Mouse (Mus musculus) central nervous system, embryonic 18 days (tissue): ENCODE results near the gene Hecw2. TPM values are rescaled to one million over a fixed set of nuclear protein-coding genes. Genes with fewer than 3 reads are reported as not detected.

Experiments used
- polyA plus RNA-seq: library from polyadenylated mRNA; depleted of rRNA; stranded (reverse); fragments of >200 nt; gene quantifications from 2 replicates; pipeline ENCODE4 v1.2.3, GENCODE M21; 2012; rRNA removed

Gene Hecw2
- polyA plus RNA-seq = 4.9 and 5.4 TPM in 2 replicates

GRCm38 (mm10) chr1:54194954-54195305 is at the start of gene Hecw2:
Hecw2 (minus strand) TSS chr1:54195168.

GRCm38 (mm10) chr1:53784721-53785418 is 410.1 kb downstream of the Hecw2 start, which contains the start of gene Stk17b:
Stk17b (minus strand) TSS chr1:53785224.

Other genes with a start within 250 kb of the Hecw2 start
- gene Ccdc150, start 55.5 kb upstream of the Hecw2 start, polyA plus RNA-seq = 0.23 and 0.37 TPM in 2 replicates
- gene Gtf3c3, start 243.8 kb upstream of the Hecw2 start, polyA plus RNA-seq = 16.6 and 18.6 TPM in 2 replicates